Mouse (Mus musculus) splenic B cell, adult 2 months (primary cell): ENCODE data around the gene Spam1.

Experiments
- DNase-seq: peaks from one replicate; pipeline ENCODE4 v3.0.0-alpha.2; 2011; ENCODE audit warnings: low read depth, low spot score
- H3K27me3 ChIP-seq: 2 replicates; pipeline ENCODE4 v1.6.1; 2012; ENCODE audit warnings: mild to moderate bottlenecking, low read length, moderate library complexity, mixed read lengths; ENCODE audit not compliant: control insufficient read depth, poor library complexity, insufficient read depth, severe bottlenecking
- H3K36me3 ChIP-seq: 2 replicates; pipeline ENCODE4 v1.6.1; 2012; ENCODE audit warnings: mild to moderate bottlenecking, low read length, moderate library complexity, mixed read lengths; ENCODE audit not compliant: control insufficient read depth, poor library complexity, insufficient read depth, severe bottlenecking

The Spam1 gene

GRCm38 (mm10) chr6:24790888-24791287 is at the start of gene Spam1:
Gene Spam1, plus strand, starts transcription at chr6:24791188.
- DNase-seq: no peak
- no peaks in the 10 kb centered on the region for H3K36me3 ChIP-seq
- no peaks in the 10 kb centered on the region for H3K27me3 ChIP-seq

GRCm38 (mm10) chr6:24748029-24748428 is 43.0 kb upstream of the Spam1 start, which contains the start of gene Hyal4:
Gene Hyal4, plus strand, starts transcription at chr6:24748329.
- Histone ChIP-seq H3K27me3 (no peaks in the 10 kb centered on the region), H3K36me3 (no peaks in the 10 kb centered on the region)

GRCm38 (mm10) chr6:24759281-24759680 is 31.7 kb upstream of the Spam1 start:
- Histone ChIP-seq H3K36me3 (no peaks in the 10 kb centered on the region), H3K27me3 (no peaks in the 10 kb centered on the region)
- no peak for DNase-seq

More at GRCm38 (mm10) chr6:24748029-24748428, 43.0 kb upstream of the Spam1 start, which contains the start of gene Hyal4:
- no peak for DNase-seq

GRCm38 (mm10) chr6:24766261-24766660 is 24.7 kb upstream of the Spam1 start:
- H3K36me3 ChIP-seq: no peaks in the 10 kb centered on the region
- H3K27me3 ChIP-seq: no peaks in the 10 kb centered on the region; the same call in 1 of the 2 replicates
- DNase-seq: no peak

GRCm38 (mm10) chr6:24779182-24779581 is 11.8 kb upstream of the Spam1 start:
- no peaks in the 10 kb centered on the region for H3K27me3 ChIP-seq
- H3K36me3 ChIP-seq: no peaks in the 10 kb centered on the region
- no peak for DNase-seq

GRCm38 (mm10) chr6:24822070-24822469 is 31.1 kb downstream of the Spam1 start:
- H3K27me3 ChIP-seq: no peaks in the 10 kb centered on the region
- no peak for DNase-seq

More at GRCm38 (mm10) chr6:24822070-24822469, 31.1 kb downstream of the Spam1 start:
- no peaks in the 10 kb centered on the region for H3K36me3 ChIP-seq
